Mouse (Mus musculus) bone marrow macrophage, adult 2 months (primary cell): Measurements from ENCODE around the gene Rnf146. TPM values are rescaled to one million over a fixed set of nuclear protein-coding genes. Genes with fewer than 3 reads are reported as not detected.

Source experiments
- H3K27ac ChIP-seq: 2 replicates; pipeline ENCODE4 v1.5.1; 2012; ENCODE audit warnings: low read depth, low read length; ENCODE audit not compliant: insufficient read depth
- H3K4me1 ChIP-seq: 2 replicates; pipeline ENCODE4 v1.6.1; 2012; ENCODE audit warnings: low read length; ENCODE audit not compliant: control insufficient read depth, insufficient read depth
- H3K4me3 ChIP-seq: 2 replicates; pipeline ENCODE4 v1.5.1; 2012; ENCODE audit warnings: mild to moderate bottlenecking, low read length, moderate library complexity; ENCODE audit not compliant: insufficient read depth
- CTCF ChIP-seq: IDR thresholded peaks from 2 replicates; pipeline ENCODE4 v1.5.1; 2012; ENCODE audit warnings: low read depth, mild to moderate bottlenecking, low read length, moderate library complexity
- POLR2A ChIP-seq: IDR thresholded peaks from 2 replicates; pipeline ENCODE4 v1.6.1; 2012; ENCODE audit warnings: mild to moderate bottlenecking, low read depth, low read length, borderline replicate concordance
- polyA plus RNA-seq: library from polyadenylated mRNA; stranded (reverse); fragments of >200 nt; gene quantifications from 2 replicates; pipeline ENCODE4 v1.2.4, GENCODE M21; 2012; ENCODE audit not compliant: missing spikeins, insufficient read depth, insufficient read length

The Rnf146 gene
- polyA plus RNA-seq, 1 experiment, result 43.3 TPM

DNA sequence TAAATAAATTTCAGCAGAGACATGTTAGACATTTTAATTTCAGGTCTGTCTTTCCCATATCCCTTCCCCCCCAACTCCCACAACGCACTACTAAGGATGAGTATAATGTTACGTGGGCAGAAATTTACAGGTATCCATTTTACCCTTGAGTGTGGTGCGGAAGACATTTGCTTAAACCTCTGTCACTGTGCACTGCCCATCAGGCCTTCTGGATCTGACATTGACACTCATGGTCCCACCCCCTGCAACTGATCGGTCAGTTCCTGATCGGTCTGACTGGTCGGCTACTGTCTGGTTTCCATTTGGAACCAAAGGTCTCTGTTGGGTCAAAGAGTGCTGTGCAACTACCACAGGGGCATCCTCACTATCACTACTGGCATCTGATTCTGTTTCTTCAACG, 15.6 kb downstream of the Rnf146 start:
- no peak for TF ChIP-seq CTCF
- H3K4me3 ChIP-seq, result no peak overlapping the region

DNA sequence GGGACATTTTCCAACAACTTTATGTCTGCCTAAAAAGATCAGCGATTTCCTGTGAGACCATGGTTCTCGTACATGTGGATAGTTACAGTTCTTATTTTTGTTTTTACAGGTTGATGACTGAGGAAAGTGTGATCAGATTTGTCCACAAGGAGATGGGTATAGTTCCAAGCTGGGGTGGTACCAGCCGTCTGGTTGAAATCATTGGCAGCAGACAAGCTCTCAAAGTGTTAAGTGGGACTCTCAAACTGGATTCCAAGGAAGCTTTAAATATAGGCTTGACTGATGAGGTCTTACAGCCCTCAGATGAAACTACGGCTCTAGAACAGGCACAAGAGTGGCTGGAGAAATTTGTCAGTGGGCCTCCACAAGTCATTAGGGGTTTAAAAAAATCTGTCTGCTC, 18.0 kb downstream of the Rnf146 start:
- no peaks in the 10 kb centered on the region for H3K4me1 ChIP-seq
- H3K27ac ChIP-seq, result no peak overlapping the region
- TF ChIP-seq POLR2A (no peak), CTCF (no peak)
- H3K4me3 ChIP-seq, result no peak overlapping the region

More for the DNA sequence above, 15.6 kb downstream of the Rnf146 start:
- Histone ChIP-seq H3K27ac (no peak overlapping the region), H3K4me1 (no peaks in the 10 kb centered on the region)

DNA sequence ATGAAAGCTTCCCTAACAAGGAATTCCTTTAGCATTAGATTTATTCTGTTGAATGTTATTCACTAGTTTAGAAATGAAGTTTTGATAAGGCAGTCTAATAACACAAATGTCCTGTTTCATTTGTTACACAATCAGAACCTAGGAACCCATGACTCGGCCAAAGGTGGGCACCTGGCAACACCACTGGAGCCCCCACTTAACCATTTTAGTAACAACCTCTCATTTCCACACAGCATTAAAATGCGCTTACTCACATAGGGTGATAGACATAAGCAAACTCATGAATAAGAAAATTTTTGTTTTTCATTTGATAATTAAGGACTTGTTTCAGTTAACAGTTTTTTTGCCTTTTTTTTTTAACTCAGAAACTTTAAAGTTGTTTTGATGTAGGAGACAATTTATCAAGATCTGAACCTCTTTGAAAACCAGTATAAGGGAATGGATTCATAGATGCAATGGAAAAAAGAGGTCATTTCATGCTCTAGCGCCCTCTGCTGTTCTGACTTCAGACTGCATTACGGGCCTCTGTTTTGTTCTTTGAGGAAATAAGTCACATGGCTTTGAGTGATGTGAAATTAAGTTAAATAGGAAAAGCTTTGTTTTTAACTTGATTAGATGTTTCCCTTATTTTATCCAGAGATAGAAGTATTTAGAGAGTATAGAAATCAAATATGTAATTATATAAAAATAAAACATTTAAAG, 23.7 kb downstream of the Rnf146 start:
- Histone ChIP-seq H3K27ac (no peak overlapping the region), H3K4me3 (no peak overlapping the region), H3K4me1 (peaks cover 3% of the 10 kb centered on the region)
- TF ChIP-seq CTCF, result no peak
- no peak for TF ChIP-seq POLR2A

DNA sequence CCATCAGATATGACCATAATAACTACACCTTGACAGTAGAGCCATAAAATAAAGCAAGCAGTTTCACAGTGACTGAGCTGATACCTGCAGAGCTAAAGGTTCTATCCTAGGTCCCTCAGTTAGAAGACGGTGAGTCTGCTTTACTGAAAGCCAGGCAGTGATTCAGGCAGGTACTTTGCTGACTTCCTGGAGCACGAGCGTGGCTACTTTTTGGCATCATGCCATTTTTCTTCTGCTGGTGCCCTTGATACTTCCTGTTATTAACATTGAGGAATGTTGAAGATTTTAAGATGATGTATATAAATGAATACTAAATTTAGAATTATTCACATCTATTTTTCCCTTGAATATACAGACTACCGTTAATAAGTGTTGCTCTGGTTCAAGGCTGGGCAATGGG, 28.4 kb downstream of the Rnf146 start:
- TF ChIP-seq CTCF (no peak), POLR2A (no peak)
- Histone ChIP-seq H3K4me1 (peaks cover 3% of the 10 kb centered on the region), H3K27ac (no peak overlapping the region), H3K4me3 (no peak overlapping the region)

DNA sequence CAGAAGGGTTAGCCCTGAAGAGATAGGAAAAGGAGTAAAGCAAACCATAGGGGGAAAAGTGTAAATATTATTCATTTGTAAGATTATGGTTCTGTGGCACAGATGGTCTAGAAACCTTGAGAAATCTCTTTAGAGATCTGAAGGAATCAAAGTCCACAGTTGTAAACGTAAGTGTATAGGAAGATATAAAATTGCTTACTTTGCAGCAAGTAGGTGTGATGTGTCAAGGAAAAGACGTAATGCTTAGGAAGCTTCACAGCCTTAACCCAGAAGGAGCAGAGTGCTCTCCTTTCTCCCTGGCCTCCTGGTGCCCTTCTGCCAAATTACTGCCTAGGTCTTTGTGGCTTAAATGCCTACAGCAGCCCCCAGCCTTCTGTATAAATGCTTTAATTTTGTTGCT, 37.4 kb downstream of the Rnf146 start:
- H3K27ac ChIP-seq, result no peak overlapping the region
- H3K4me1 ChIP-seq, result peaks cover 2% of the 10 kb centered on the region; the same call in 1 of the 2 replicates
- H3K4me3 ChIP-seq, result no peak overlapping the region
- TF ChIP-seq CTCF (no peak), POLR2A (no peak)

DNA sequence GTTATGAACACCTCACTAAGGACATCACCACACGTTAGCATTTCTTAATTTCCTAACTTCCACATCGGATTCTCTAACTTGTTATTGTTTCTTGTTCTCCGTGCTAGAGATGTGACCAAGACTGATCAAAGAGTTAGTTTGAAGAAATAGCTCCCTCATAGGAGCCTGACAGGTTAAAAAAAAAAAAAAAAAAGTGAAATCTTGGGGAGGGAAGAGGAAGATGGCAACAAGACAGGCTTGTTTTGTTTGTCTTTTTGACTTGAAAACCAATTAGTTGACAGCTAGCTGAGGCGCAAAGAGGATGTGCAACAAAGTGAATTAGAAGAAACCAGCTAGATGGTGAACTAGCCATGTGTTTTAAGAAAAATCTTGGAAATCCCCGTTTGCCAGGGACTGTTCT, 48.3 kb downstream of the Rnf146 start:
- Histone ChIP-seq H3K4me1 (peaks cover 7% of the 10 kb centered on the region), H3K4me3 (peak overlapping the region; percentile 96), H3K27ac (no peak overlapping the region)
- TF ChIP-seq CTCF (no peak), POLR2A (no peak)

DNA sequence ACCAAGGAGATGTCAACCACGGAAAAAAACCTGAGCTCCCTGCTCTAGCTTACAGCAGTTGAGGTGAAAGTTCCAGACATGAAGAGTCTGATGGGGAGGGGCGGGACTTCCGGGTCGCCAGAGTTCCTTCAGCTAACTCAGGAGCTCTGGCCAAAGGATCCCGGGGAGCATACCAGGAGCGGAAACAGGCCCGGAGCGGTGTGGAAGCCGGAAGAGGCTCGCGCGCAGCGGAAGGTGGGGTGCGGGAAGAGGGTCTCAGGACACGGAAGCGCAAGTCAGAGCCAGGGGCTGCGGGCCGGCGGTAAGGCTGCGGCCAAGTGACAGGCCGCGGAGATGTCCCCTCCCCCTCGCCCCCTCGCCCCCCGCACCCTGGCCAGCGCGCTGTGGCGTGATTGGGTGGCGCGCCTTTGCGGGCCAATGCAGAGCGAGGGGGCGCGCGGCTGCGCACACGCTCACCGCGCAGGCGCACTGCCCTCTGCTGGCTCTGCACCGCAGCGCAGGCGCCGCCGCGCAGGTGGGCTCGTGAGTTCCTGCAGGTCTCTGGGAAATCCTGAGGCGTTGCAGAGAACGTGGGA, 49.1 kb downstream of the Rnf146 start, which contains the start of gene Echdc1:
Gene Echdc1 (plus strand): TSS at position 103 of the 575 bp plus-strand sequence.
- H3K4me1 ChIP-seq, result peaks cover 7% of the 10 kb centered on the region
- H3K4me3 ChIP-seq, result peak within 1 kb of the TSS; percentile 96
- H3K27ac ChIP-seq, result peak within 1 kb of the TSS; percentile 78
- TF ChIP-seq CTCF, result peak; percentile 53; the same call in 1 of the 2 replicates
- TF ChIP-seq POLR2A, result no peak

DNA sequence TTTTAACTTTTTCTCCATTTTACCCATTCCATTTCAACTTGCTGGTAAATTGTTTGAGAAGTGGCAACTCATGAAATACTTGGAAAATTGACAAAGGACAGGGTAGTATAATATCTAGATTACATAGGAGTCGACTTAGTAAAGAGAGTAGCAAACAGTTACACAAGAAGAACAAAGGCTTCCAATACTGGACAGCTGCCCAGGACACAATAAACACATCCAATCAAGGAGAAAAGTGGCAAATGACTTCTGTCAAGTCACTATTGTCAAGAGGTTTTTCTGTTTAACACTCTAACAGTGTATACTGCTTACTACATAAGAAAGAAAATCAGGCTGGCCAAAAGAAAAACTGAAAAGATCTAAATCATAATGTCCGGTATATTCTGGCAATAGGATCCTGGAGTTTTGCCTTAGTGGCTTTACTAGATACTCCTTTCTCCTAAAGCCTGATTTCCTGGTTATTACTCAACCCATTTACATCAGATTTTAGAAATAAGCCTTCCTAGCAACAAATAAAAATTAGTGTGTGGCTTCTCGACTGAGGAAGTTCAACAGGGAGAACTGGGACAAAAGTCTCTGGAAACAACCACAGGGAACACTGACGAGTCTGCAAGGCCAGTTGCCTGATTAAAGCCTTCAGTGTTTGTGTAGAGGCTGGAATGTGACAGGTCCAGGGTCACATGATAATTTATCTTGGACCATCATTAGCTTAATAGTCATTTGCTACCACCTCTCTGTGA, 50.6 kb downstream of the Rnf146 start:
- H3K4me1 ChIP-seq, result peaks cover 7% of the 10 kb centered on the region
- no peak overlapping the region for H3K27ac ChIP-seq
- TF ChIP-seq CTCF (no peak), POLR2A (no peak)
- H3K4me3 ChIP-seq, result peak overlapping the region; percentile 24; the same call in 1 of the 2 replicates

DNA sequence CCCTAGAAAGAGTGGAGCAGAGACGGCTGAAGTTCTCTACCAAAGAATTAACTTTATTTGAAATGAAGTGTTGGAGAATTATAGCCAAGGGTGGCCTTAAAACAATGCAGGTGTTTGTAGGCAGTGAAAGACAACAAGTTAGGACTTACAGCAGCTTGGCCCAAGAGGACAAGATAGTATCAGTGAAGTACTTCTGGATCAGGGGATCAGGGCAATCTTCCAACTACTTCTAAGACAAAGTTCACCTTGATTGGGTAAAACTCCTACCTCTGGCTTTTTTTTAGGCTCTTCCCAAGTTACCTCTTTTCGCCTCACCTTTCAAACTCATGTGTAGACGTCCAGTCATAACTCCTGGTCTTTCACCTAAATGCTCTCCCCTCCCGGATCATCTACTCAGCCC, 60.0 kb downstream of the Rnf146 start:
- TF ChIP-seq CTCF (no peak), POLR2A (no peak)
- H3K4me3 ChIP-seq, result no peak overlapping the region
- H3K4me1 ChIP-seq, result peaks cover 3% of the 10 kb centered on the region; the same call in 1 of the 2 replicates
- no peak overlapping the region for H3K27ac ChIP-seq

Other genes with a start within 250 kb of the Rnf146 start
- gene Soga3, start 218.6 kb downstream of the Rnf146 start, polyA plus RNA-seq, result not detected in 2 replicates
- gene Gm49353, start 163.5 kb downstream of the Rnf146 start, polyA plus RNA-seq, result not detected in 2 replicates
- 0.27 TPM in 1 of 2 replicates, not detected in the other for gene 9330159F19Rik, start 150.8 kb downstream of the Rnf146 start, polyA plus RNA-seq
- gene Echdc1, start 49.3 kb downstream of the Rnf146 start, polyA plus RNA-seq, result 16.2 TPM in 2 replicates
- gene Rspo3, start 173.4 kb upstream of the Rnf146 start, polyA plus RNA-seq, result not detected in 2 replicates